Mouse (Mus musculus) CH12.LX (cell line): Measurements from ENCODE around the gene Ppp1r1c. TPM values are rescaled to one million over a fixed set of nuclear protein-coding genes. Genes with fewer than 3 reads are reported as not detected.
A peak's percentile ranks its signal among the peaks of the same experiment; 100 is the strongest.

Experiments used
- DNase-seq: peaks from one replicate; pipeline ENCODE4 v3.0.0-alpha.2; 2013; ENCODE audit errors: extremely low read depth
- H3K27ac ChIP-seq: 2 replicates; pipeline ENCODE4 v1.5.1; 2012; ENCODE audit warnings: low read depth, mild to moderate bottlenecking, control low read depth, moderate library complexity; ENCODE audit not compliant: insufficient read depth
- H3K27me3 ChIP-seq: replicated peaks from 2 replicates; pipeline ENCODE3; 2012; ENCODE audit warnings: inconsistent platforms
- H3K36me3 ChIP-seq, 2 experiments: replicated peaks in 1 of 2; 2 replicates each; pipeline versions ENCODE3 to v1.6.1; 2012; ENCODE audit warnings: inconsistent platforms in 1 of 2, low read length in 1 of 2, mild to moderate bottlenecking in 1 of 2, mixed read lengths in 1 of 2, moderate library complexity in 1 of 2; ENCODE audit not compliant: control insufficient read depth in 1 of 2, insufficient read depth in 1 of 2
- H3K4me1 ChIP-seq, 2 experiments: 2 replicates each; pipeline ENCODE4 v1.6.1; 2012; ENCODE audit warnings: inconsistent platforms in 1 of 2, moderate library complexity in 1 of 2; ENCODE audit not compliant: insufficient read depth in 2 of 2, control insufficient read depth in 1 of 2
- H3K4me2 ChIP-seq: 2 replicates; pipeline ENCODE4 v1.6.1; 2012; ENCODE audit warnings: low read depth, mild to moderate bottlenecking, control low read depth; ENCODE audit not compliant: poor library complexity, insufficient read depth, severe bottlenecking
- H3K4me3 ChIP-seq, 3 experiments: fragments of 150-350 bp in 1 of 3; sonication (generic) in 1 of 3; replicated peaks in 1 of 3; 2 replicates each; pipeline versions ENCODE3 to v1.5.1; 2011 to 2012; ENCODE audit warnings: low read depth in 2 of 3, low read length in 2 of 3, mild to moderate bottlenecking in 2 of 3, moderate library complexity in 2 of 3, control low read depth in 1 of 3, improper control_type of control experiment in 1 of 3, inconsistent platforms in 1 of 3, mixed read lengths in 1 of 3; ENCODE audit not compliant: poor library complexity in 1 of 3
- H3K79me2 ChIP-seq: replicated peaks from 2 replicates; pipeline ENCODE4 v1.6.1; 2012; ENCODE audit warnings: mild to moderate bottlenecking, moderate library complexity; ENCODE audit not compliant: control insufficient read depth, poor library complexity, insufficient read depth, severe bottlenecking; ENCODE audit errors: extremely low read depth
- H3K9ac ChIP-seq: 2 replicates; pipeline ENCODE4 v1.6.1; 2012; ENCODE audit warnings: low read depth, mild to moderate bottlenecking, control low read depth, moderate library complexity; ENCODE audit not compliant: insufficient read depth
- H3K9me3 ChIP-seq: replicated peaks from 2 replicates; pipeline ENCODE3; 2012; ENCODE audit warnings: low read length, inconsistent platforms, mixed read lengths
- BHLHE40 ChIP-seq: IDR thresholded peaks from 2 replicates; pipeline ENCODE4 v1.6.1; 2011; ENCODE audit warnings: mild to moderate bottlenecking, low read depth, low read length, improper control_type of control experiment
- CHD1 ChIP-seq: IDR thresholded peaks from 2 replicates; pipeline ENCODE4 v1.6.1; 2012; ENCODE audit warnings: low read depth, low read length, improper control_type of control experiment, inconsistent platforms
- CHD2 ChIP-seq: IDR thresholded peaks from 2 replicates; pipeline ENCODE4 v1.6.1; 2011; ENCODE audit warnings: low read length, improper control_type of control experiment
- CTCF ChIP-seq, 2 experiments: IDR thresholded peaks in 1 of 2; conservative IDR thresholded peaks in 1 of 2; 2 replicates each; pipeline ENCODE4 v1.5.1; 2011 to 2012; ENCODE audit warnings: low read depth in 2 of 2, low read length in 2 of 2, improper control_type of control experiment in 1 of 2, inconsistent platforms in 1 of 2, mild to moderate bottlenecking in 1 of 2, moderate library complexity in 1 of 2
- E2F4 ChIP-seq: IDR thresholded peaks from 2 replicates; pipeline ENCODE4 v1.6.1; 2011; ENCODE audit warnings: low read depth, low read length, improper control_type of control experiment; ENCODE audit not compliant: insufficient replicate concordance
- ELF1 ChIP-seq: IDR thresholded peaks from 2 replicates; pipeline ENCODE4 v1.6.1; 2014; ENCODE audit warnings: low read depth, mild to moderate bottlenecking, inconsistent platforms, low read length, improper control_type of control experiment
- EP300 ChIP-seq: IDR thresholded peaks from 2 replicates; pipeline ENCODE4 v1.6.1; 2011; ENCODE audit warnings: low read length, improper control_type of control experiment
- ETS1 ChIP-seq: conservative IDR thresholded peaks from 2 replicates; pipeline ENCODE4 v1.6.1; 2012; ENCODE audit warnings: low read depth, mild to moderate bottlenecking, inconsistent platforms, low read length, improper control_type of control experiment, moderate library complexity
- GABPA ChIP-seq: IDR thresholded peaks from 2 replicates; pipeline ENCODE4 v1.6.1; 2012; ENCODE audit warnings: low read depth, low read length, improper control_type of control experiment, inconsistent platforms; ENCODE audit not compliant: insufficient replicate concordance
- HCFC1 ChIP-seq: IDR thresholded peaks from 2 replicates; pipeline ENCODE4 v1.6.1; 2012; ENCODE audit warnings: low read depth, mild to moderate bottlenecking, inconsistent platforms, low read length, improper control_type of control experiment
- IRF4 ChIP-seq: IDR thresholded peaks from 2 replicates; pipeline ENCODE4 v1.6.1; 2014; ENCODE audit warnings: low read depth, mild to moderate bottlenecking, inconsistent platforms, low read length, improper control_type of control experiment
- JUN ChIP-seq: IDR thresholded peaks from 2 replicates; pipeline ENCODE4 v1.6.1; 2011; ENCODE audit warnings: low read depth, mild to moderate bottlenecking, low read length, improper control_type of control experiment, moderate library complexity; ENCODE audit not compliant: insufficient read depth
- JUND ChIP-seq: conservative IDR thresholded peaks from 2 replicates; pipeline ENCODE4 v1.6.1; 2011; ENCODE audit warnings: low read depth, low read length, improper control_type of control experiment
- KAT2A ChIP-seq: IDR thresholded peaks from 2 replicates; pipeline ENCODE4 v1.6.1; 2012; ENCODE audit warnings: low read length, improper control_type of control experiment, inconsistent platforms; ENCODE audit not compliant: insufficient replicate concordance
- MAFK ChIP-seq: IDR thresholded peaks from 2 replicates; pipeline ENCODE4 v1.6.1; 2011; ENCODE audit warnings: low read length, improper control_type of control experiment; ENCODE audit not compliant: insufficient replicate concordance
- MAX ChIP-seq: IDR thresholded peaks from 2 replicates; pipeline ENCODE4 v1.6.1; 2011; ENCODE audit warnings: low read length, improper control_type of control experiment
- MAZ ChIP-seq: IDR thresholded peaks from 2 replicates; pipeline ENCODE4 v1.6.1; 2012; ENCODE audit warnings: low read depth, mild to moderate bottlenecking, inconsistent platforms, low read length, improper control_type of control experiment, moderate library complexity
- MEF2A ChIP-seq: IDR thresholded peaks from 2 replicates; pipeline ENCODE4 v1.6.1; 2014; ENCODE audit warnings: low read depth, mild to moderate bottlenecking, inconsistent platforms, low read length, improper control_type of control experiment, borderline replicate concordance
- MXI1 ChIP-seq: IDR thresholded peaks from 2 replicates; pipeline ENCODE4 v1.6.1; 2011; ENCODE audit warnings: mild to moderate bottlenecking, low read depth, low read length, improper control_type of control experiment
- MYC ChIP-seq: IDR thresholded peaks from 2 replicates; pipeline ENCODE4 v1.6.1; 2011; ENCODE audit warnings: low read depth, mild to moderate bottlenecking, improper control_type of control experiment, low read length
- NELFE ChIP-seq: IDR thresholded peaks from 2 replicates; pipeline ENCODE4 v1.6.1; 2011; ENCODE audit warnings: low read depth, low read length, improper control_type of control experiment
- NRF1 ChIP-seq: IDR thresholded peaks from 2 replicates; pipeline ENCODE4 v1.6.1; 2014; ENCODE audit warnings: low read depth, mild to moderate bottlenecking, inconsistent platforms, low read length, improper control_type of control experiment, moderate library complexity
- PAX5 ChIP-seq: IDR thresholded peaks from 2 replicates; pipeline ENCODE4 v1.6.1; 2012; ENCODE audit warnings: low read length, inconsistent platforms, mixed read lengths
- POLR2A ChIP-seq: IDR thresholded peaks from 2 replicates; pipeline ENCODE4 v1.6.1; 2011; ENCODE audit warnings: low read depth, mild to moderate bottlenecking, improper control_type of control experiment, low read length
- POLR2AphosphoS2 ChIP-seq: IDR thresholded peaks from 2 replicates; pipeline ENCODE4 v1.6.1; 2011; ENCODE audit warnings: low read depth, low read length, improper control_type of control experiment
- RAD21 ChIP-seq: IDR thresholded peaks from 2 replicates; pipeline ENCODE4 v1.6.1; 2011; ENCODE audit warnings: low read depth, mild to moderate bottlenecking, low read length, improper control_type of control experiment, moderate library complexity
- RCOR1 ChIP-seq: conservative IDR thresholded peaks from 2 replicates; pipeline ENCODE4 v1.6.1; 2012; ENCODE audit warnings: low read depth, mild to moderate bottlenecking, inconsistent platforms, low read length, improper control_type of control experiment
- SIN3A ChIP-seq: IDR thresholded peaks from 2 replicates; pipeline ENCODE4 v1.6.1; 2012; ENCODE audit warnings: low read length, improper control_type of control experiment, inconsistent platforms
- SMC3 ChIP-seq: IDR thresholded peaks from 2 replicates; pipeline ENCODE4 v1.6.1; 2011; ENCODE audit warnings: low read depth, low read length, improper control_type of control experiment
- TBP ChIP-seq: conservative IDR thresholded peaks from 2 replicates; pipeline ENCODE4 v1.6.1; 2011; ENCODE audit warnings: low read depth, low read length, improper control_type of control experiment
- TCF12 ChIP-seq: IDR thresholded peaks from 2 replicates; pipeline ENCODE4 v1.6.1; 2014; ENCODE audit warnings: low read depth, mild to moderate bottlenecking, inconsistent platforms, low read length, improper control_type of control experiment
- UBTF ChIP-seq: IDR thresholded peaks from 2 replicates; pipeline ENCODE4 v1.6.1; 2012; ENCODE audit warnings: low read depth, mild to moderate bottlenecking, inconsistent platforms, low read length, improper control_type of control experiment, moderate library complexity
- USF1 ChIP-seq: IDR thresholded peaks from 2 replicates; pipeline ENCODE4 v1.6.1; 2014; ENCODE audit warnings: low read depth, mild to moderate bottlenecking, inconsistent platforms, low read length, improper control_type of control experiment
- USF2 ChIP-seq: conservative IDR thresholded peaks from 2 replicates; pipeline ENCODE4 v1.6.1; 2011; ENCODE audit warnings: low read depth, low read length, improper control_type of control experiment
- ZC3H11A ChIP-seq: IDR thresholded peaks from 2 replicates; pipeline ENCODE4 v1.6.1; 2012; ENCODE audit warnings: low read depth, mild to moderate bottlenecking, inconsistent platforms, low read length, improper control_type of control experiment
- ZKSCAN1 ChIP-seq: IDR thresholded peaks from 2 replicates; pipeline ENCODE4 v1.6.1; 2012; ENCODE audit warnings: low read depth, inconsistent platforms, low read length, improper control_type of control experiment, borderline replicate concordance
- ZMIZ1 ChIP-seq: IDR thresholded peaks from 2 replicates; pipeline ENCODE4 v1.6.1; 2012; ENCODE audit warnings: low read depth, mild to moderate bottlenecking, inconsistent platforms, low read length, improper control_type of control experiment
- ZNF384 ChIP-seq: IDR thresholded peaks from 2 replicates; pipeline ENCODE4 v1.6.1; 2012; ENCODE audit warnings: low read depth, low read length, improper control_type of control experiment, inconsistent platforms
- dilution Hi-C: fragments of 300-500 bp; cut with MboI; formaldehyde crosslinking; loops from 2 replicates; pipeline ENCODE4 v1.14.3; 2020; ENCODE audit warnings: low sequenced_read_pairs; ENCODE audit not compliant: extremely low pct_unique_long_range_greater_than_20kb, extremely low pct_ligation_motif_present
- in situ Hi-C: fragments of 300-500 bp; cut with MboI; formaldehyde crosslinking; loops from 3 replicates; pipeline ENCODE4 v1.14.3; 2019; ENCODE audit warnings: low sequenced_read_pairs, low pct_ligation_motif_present, low pct_unique_long_range_greater_than_20kb, mixed read lengths
- polyA plus RNA-seq: library from polyadenylated mRNA; unstranded; fragments of >175 nt; gene quantifications from 2 replicates; pipeline ENCODE4 v1.2.1, GENCODE M21; 2012; ENCODE audit warnings: low read depth; ENCODE audit not compliant: insufficient read length
- total RNA-seq, 2 experiments: library from RNA; depleted of rRNA; stranded (reverse); fragments of 300-350 nt in 1 of 2; fragments of >200 nt in 1 of 2; gene quantifications; 2 replicates each; pipeline ENCODE4 v1.2.3; 2012 to 2014

Gene Ppp1r1c
- total and polyA plus RNA-seq, 3 experiments: not detected

GRCm38 (mm10) chr2:79713662-79714091, 6.1 kb downstream of the Ppp1r1c start:
- H3K4me3 ChIP-seq: no peak overlapping the region
- H3K79me2 ChIP-seq: no peaks in the 10 kb centered on the region
- dilution Hi-C loops (no loop called here), in situ Hi-C loops (no loop called here)
- H3K9ac ChIP-seq: peak overlapping the region; percentile 69
- no peaks in the 10 kb centered on the region for H3K9me3 ChIP-seq
- peak overlapping the region; percentile 60 for H3K27ac ChIP-seq
- no peak for TF ChIP-seq E2F4
- TF ChIP-seq MYC: peak; percentile 53; the same call in 1 of the 2 replicates
- no peak for TF ChIP-seq ZKSCAN1
- no peak for TF ChIP-seq NRF1
- TF ChIP-seq BHLHE40: peak; percentile 70
- TF ChIP-seq EP300: peak; percentile 98
- peak; percentile 17; the same call in 1 of the 2 replicates for TF ChIP-seq HCFC1
- no peak for TF ChIP-seq CTCF (conservative IDR thresholded peaks at IDR 0.05 in 1 of 2, IDR thresholded peaks at IDR 0.05 in 1 of 2; ENCODE audit: low read depth in 2 of 2, low read length in 2 of 2)
- no peak for TF ChIP-seq TCF12
- peak; percentile 98 for TF ChIP-seq IRF4
- no peak for TF ChIP-seq GABPA
- TF ChIP-seq USF1: no peak
- TF ChIP-seq POLR2A: no peak
- no peak for TF ChIP-seq CHD1
- no peak for TF ChIP-seq ZMIZ1
- TF ChIP-seq ZC3H11A: no peak
- TF ChIP-seq MEF2A: peak; percentile 97
- peak; percentile 46; the same call in 1 of the 2 replicates for TF ChIP-seq CHD2
- no peak; the same call in 1 of the 2 replicates for TF ChIP-seq RCOR1
- TF ChIP-seq ELF1: 0 out of 2 replicates have a peak, but pooled peaks have one; percentile 44
- no peak for TF ChIP-seq KAT2A
- TF ChIP-seq SMC3: no peak
- TF ChIP-seq MAFK: peak; percentile 58; the same call in 1 of the 2 replicates
- TF ChIP-seq JUND: peak; percentile 76
- TF ChIP-seq JUN: peak; percentile 37
- peak; percentile 22 for TF ChIP-seq RAD21
- TF ChIP-seq ETS1: peak; percentile 84
- peak; percentile 92 for TF ChIP-seq SIN3A
- TF ChIP-seq MXI1: 0 out of 2 replicates have a peak, but pooled peaks have one; percentile 5
- TF ChIP-seq TBP: 0 out of 2 replicates have a peak, but pooled peaks have one; percentile 28
- peak; percentile 14; the same call in 1 of the 2 replicates for TF ChIP-seq MAX
- TF ChIP-seq ZNF384: no peak
- TF ChIP-seq PAX5: no peak
- TF ChIP-seq USF2: 0 out of 2 replicates have a peak, but pooled peaks have one; percentile 27
- TF ChIP-seq UBTF: no peak
- no peak for TF ChIP-seq NELFE
- no peak for TF ChIP-seq POLR2AphosphoS2
- no peak for TF ChIP-seq MAZ
- TF ChIP-seq, all 38 proteins: peak for 18
- H3K4me1 ChIP-seq: peaks cover 3 to 20% of the 10 kb centered on the region in 2 experiments; a peak in 2 of 4 replicates
- H3K4me2 ChIP-seq: peak overlapping the region; percentile 84
- H3K27me3 ChIP-seq: no peaks in the 10 kb centered on the region
- DNase-seq: peak; percentile 83
- no peaks in the 10 kb centered on the region for H3K36me3 ChIP-seq
